15 mouse cellular contexts compared by ENCODE assay signal in genomic region chr10:13716132-13716531, GRCm38 (mm10).
A peak's percentile ranks its signal among the peaks of the same experiment; 100 is the strongest.
DNase-seq lines count a peak whose midpoint lies in the region; ATAC-seq lines count a peak whose summit lies in the region.
"Had no signal": no experiment of that assay in that cellular context is flagged by ENCODE, and none has a peak within 500 bp of the region (broad histone marks: within the 10 kb centered on the region; RNA-seq: fewer than 3 reads in every experiment).

No protein-coding gene starts in this region.

- no peak overlapping the region for H3K4me2 ChIP-seq in embryonic facial prominence, embryonic 14.5 days (ENCODE audit: low read depth, low read length)
- H3K4me2 ChIP-seq: liver, embryonic 15.5 days had no signal

- no peaks in the 10 kb centered on the region for H3K36me3 ChIP-seq in embryonic facial prominence, embryonic 14.5 days (ENCODE audit: control insufficient read depth, insufficient read depth, low read length)
- no peaks in the 10 kb centered on the region for H3K36me3 ChIP-seq in limb, embryonic 10.5 days
- H3K36me3 ChIP-seq: liver, embryonic 15.5 days had no signal

- intact Hi-C loops in left cerebral cortex, postnatal 4 days (cut with DNase I): no loop called here

- H3K9me3 ChIP-seq in embryonic facial prominence, embryonic 14.5 days (ENCODE audit: control insufficient read depth, low read length): no peaks in the 10 kb centered on the region
- H3K9me3 ChIP-seq in limb, embryonic 10.5 days (replicated peaks): no peaks in the 10 kb centered on the region
- H3K9me3 ChIP-seq: liver, embryonic 15.5 days had no signal

- H3K9ac ChIP-seq in embryonic facial prominence, embryonic 14.5 days (ENCODE audit: low read depth, low read length): no peak overlapping the region
- H3K9ac ChIP-seq: liver, embryonic 15.5 days had no signal

- no peak for ATAC-seq in embryonic facial prominence, embryonic 14.5 days (ENCODE audit: low read depth)
- ATAC-seq: activated CD4-positive, CD25-positive, alpha-beta regulatory T cell, adult 4 months; intestine, embryonic 16.5 days had no signal

- H3K27ac ChIP-seq in embryonic facial prominence, embryonic 14.5 days (replicated peaks; ENCODE audit: low read depth, low read length): no peak overlapping the region; the same call in 1 of the 2 replicates
- no peak overlapping the region for H3K27ac ChIP-seq in limb, embryonic 10.5 days
- H3K27ac ChIP-seq: liver, embryonic 15.5 days had no signal

- peaks cover 38% of the 10 kb centered on the region for H3K4me1 ChIP-seq in embryonic facial prominence, embryonic 14.5 days (ENCODE audit: control insufficient read depth, insufficient read depth, low read length)
- peaks cover 30% of the 10 kb centered on the region for H3K4me1 ChIP-seq in limb, embryonic 10.5 days
- H3K4me1 ChIP-seq: liver, embryonic 15.5 days had no signal

- peak; percentile 70 for DNase-seq in adrenal gland, postnatal 10 days
- DNase-seq in adrenal gland, postnatal 4 days (ENCODE audit: low spot score in 2 of 2): no peak
- peak; percentile 42 for DNase-seq in left cerebral cortex, postnatal 4 days
- no peak for DNase-seq in left cerebral cortex, adult 11 months (ENCODE audit: low spot score)
- peak; percentile 57 for DNase-seq in embryonic facial prominence, embryonic 14.5 days (ENCODE audit: low spot score)
- peak; percentile 41 to 52 for DNase-seq in kidney, postnatal 36 days
- DNase-seq in limb, embryonic 10.5 days (ENCODE audit: low spot score): no peak
- DNase-seq in spleen, adult 18-20 months: no peak
- DNase-seq: cerebellum, adult 11 months; right cerebral cortex, postnatal 4 days had no signal

- no peak overlapping the region for H3K4me3 ChIP-seq in embryonic facial prominence, embryonic 14.5 days (ENCODE audit: low read depth, low read length)
- no peak overlapping the region for H3K4me3 ChIP-seq in limb, embryonic 10.5 days
- H3K4me3 ChIP-seq: erythroblast, embryonic 14.5 days; liver, embryonic 15.5 days; megakaryocyte, embryonic 14.5 days had no signal

- WGBS in embryonic facial prominence, embryonic 14.5 days: 37% methylated on average over 2 of the region's 2 CpGs
- 82% methylated on average over 2 of the region's 2 CpGs for WGBS in limb, embryonic 10.5 days

- no peaks in the 10 kb centered on the region for H3K27me3 ChIP-seq in embryonic facial prominence, embryonic 14.5 days (replicated peaks; ENCODE audit: control insufficient read depth, insufficient read depth, low read length)
- H3K27me3 ChIP-seq in limb, embryonic 10.5 days (ENCODE audit: low read depth, poor library complexity, severe bottlenecking): peaks cover 51% of the 10 kb centered on the region
- H3K27me3 ChIP-seq: liver, embryonic 15.5 days; megakaryocyte, embryonic 14.5 days had no signal

Comparison
In these comparisons a context has a peak if more than half of its experiments do, and no peak if none do; other contexts are left out.
1. DNase-seq: peak in adrenal gland, postnatal 10 days (single experiment), left cerebral cortex, postnatal 4 days (single experiment), embryonic facial prominence, embryonic 14.5 days (single experiment) and kidney, postnatal 36 days (2 of 2); none in adrenal gland, postnatal 4 days (0 of 2), left cerebral cortex, adult 11 months (single experiment), limb, embryonic 10.5 days (single experiment) and spleen, adult 18-20 months (0 of 2).